Mouse (Mus musculus) C2C12 (cell line): ENCODE measurements around the gene Plxnb1. TPM values are rescaled to one million over a fixed set of nuclear protein-coding genes. Genes with fewer than 3 reads are reported as not detected.

ENCODE experiments used
- H3K27me3 ChIP-seq: one replicate; pipeline ENCODE4 v1.6.1; 2011; ENCODE audit not compliant: control insufficient read depth, insufficient read depth, insufficient read length
- H3K36me3 ChIP-seq: one replicate; pipeline ENCODE4 v1.6.1; 2011; ENCODE audit not compliant: control insufficient read depth, insufficient read depth
- H3K4me3 ChIP-seq: one replicate; pipeline ENCODE4 v1.5.1; 2011; ENCODE audit warnings: mild to moderate bottlenecking, control low read depth; ENCODE audit not compliant: poor library complexity, insufficient read depth, severe bottlenecking
- H3K79me2 ChIP-seq: one replicate; pipeline ENCODE4 v1.6.1; 2011; ENCODE audit not compliant: control insufficient read depth, insufficient read depth
- H3K79me3 ChIP-seq: one replicate; pipeline ENCODE4 v1.6.1; 2011; ENCODE audit warnings: low read depth, control low read depth
- H3ac ChIP-seq: one replicate; pipeline ENCODE3; 2011; ENCODE audit warnings: low read depth; ENCODE audit not compliant: control insufficient read depth, insufficient read length
- CEBPB ChIP-seq: IDR thresholded peaks from one replicate; pipeline ENCODE4 v1.6.1; 2011; ENCODE audit warnings: low read depth, mild to moderate bottlenecking, control low read depth, moderate library complexity
- CTCF ChIP-seq: IDR thresholded peaks from one replicate; pipeline ENCODE4 v1.5.1; 2011; ENCODE audit not compliant: control insufficient read depth, insufficient read depth, insufficient read length
- FOSL1 ChIP-seq: IDR thresholded peaks from one replicate; pipeline ENCODE4 v1.8.0; 2011; ENCODE audit warnings: mild to moderate bottlenecking, low read length; ENCODE audit not compliant: poor library complexity, insufficient read depth, severe bottlenecking
- MAX ChIP-seq: IDR thresholded peaks from one replicate; pipeline ENCODE4 v1.6.1; 2011; ENCODE audit warnings: mild to moderate bottlenecking, control low read depth
- MYOD1 ChIP-seq: IDR thresholded peaks from one replicate; pipeline ENCODE4 v1.6.1; 2011; ENCODE audit warnings: low read depth; ENCODE audit not compliant: control insufficient read depth, insufficient read length
- MYOG ChIP-seq: IDR thresholded peaks from one replicate; pipeline ENCODE4 v1.6.1; 2011; ENCODE audit not compliant: control insufficient read depth, insufficient read length; ENCODE audit errors: extremely low read depth
- USF1 ChIP-seq: IDR thresholded peaks from one replicate; pipeline ENCODE4 v1.6.1; 2011; ENCODE audit warnings: low read depth, mild to moderate bottlenecking, control low read depth, moderate library complexity
- polyA plus RNA-seq: library from polyadenylated mRNA; unstranded; fragments of >200 nt; fragmentation: generic; extraction: Trizol; gene quantifications from one replicate; pipeline ENCODE4 v1.2.1, GENCODE M21; 2012; ENCODE audit warnings: missing spikeins

Plxnb1 gene
- polyA plus RNA-seq, 1 experiment, result 9.1 TPM

- no peak for TF ChIP-seq CTCF
- no peak for TF ChIP-seq CEBPB
- no peak for TF ChIP-seq MYOD1
- TF ChIP-seq MAX, result no peak
- no peak for TF ChIP-seq USF1
- TF ChIP-seq FOSL1, result no peak
- TF ChIP-seq MYOG, result no peak
- Histone ChIP-seq H3K79me3 (no peaks in the 10 kb centered on the region), H3K4me3 (no peak overlapping the region), H3K27me3 (no peaks in the 10 kb centered on the region), H3ac (no peak overlapping the region), H3K79me2 (peaks cover 7% of the 10 kb centered on the region), H3K36me3 (peaks cover 18% of the 10 kb centered on the region)
These were observed 40.5 kb upstream of the Plxnb1 start for GRCm38 (mm10) chr9:109054712-109055111.

GRCm38 (mm10) chr9:109055271-109056030, 39.7 kb upstream of the Plxnb1 start:
- no peak overlapping the region for H3ac ChIP-seq
- no peaks in the 10 kb centered on the region for H3K27me3 ChIP-seq
- TF ChIP-seq USF1, result no peak
- TF ChIP-seq CEBPB, result no peak
- TF ChIP-seq MYOG, result no peak
- no peak for TF ChIP-seq MYOD1
- no peak for TF ChIP-seq CTCF
- TF ChIP-seq MAX, result no peak
- TF ChIP-seq FOSL1, result no peak
- H3K36me3 ChIP-seq, result peaks cover 18% of the 10 kb centered on the region
- no peaks in the 10 kb centered on the region for H3K79me3 ChIP-seq
- no peak overlapping the region for H3K4me3 ChIP-seq
- peaks cover 7% of the 10 kb centered on the region for H3K79me2 ChIP-seq

GRCm38 (mm10) chr9:109056081-109056690, 39.0 kb upstream of the Plxnb1 start:
- Histone ChIP-seq H3K79me3 (no peaks in the 10 kb centered on the region), H3K79me2 (peaks cover 7% of the 10 kb centered on the region), H3K27me3 (no peaks in the 10 kb centered on the region), H3ac (no peak overlapping the region), H3K4me3 (no peak overlapping the region), H3K36me3 (peaks cover 18% of the 10 kb centered on the region)
- TF ChIP-seq MYOD1 (no peak), MAX (no peak), USF1 (no peak), FOSL1 (no peak), MYOG (no peak), CTCF (no peak), CEBPB (no peak)

- peaks cover 18% of the 10 kb centered on the region for H3K36me3 ChIP-seq
- H3K79me3 ChIP-seq, result no peaks in the 10 kb centered on the region
- TF ChIP-seq CEBPB (no peak), FOSL1 (no peak), MAX (no peak), USF1 (no peak), MYOG (no peak), CTCF (no peak), MYOD1 (no peak)
- H3K4me3 ChIP-seq, result no peak overlapping the region
- peaks cover 7% of the 10 kb centered on the region for H3K79me2 ChIP-seq
- H3ac ChIP-seq, result no peak overlapping the region
- H3K27me3 ChIP-seq, result no peaks in the 10 kb centered on the region
These were observed 38.3 kb upstream of the Plxnb1 start for GRCm38 (mm10) chr9:109056916-109057315.

GRCm38 (mm10) chr9:109057543-109057942, 37.6 kb upstream of the Plxnb1 start:
- peaks cover 7% of the 10 kb centered on the region for H3K79me2 ChIP-seq
- H3K4me3 ChIP-seq, result no peak overlapping the region
- peaks cover 24% of the 10 kb centered on the region for H3K36me3 ChIP-seq
- H3K79me3 ChIP-seq, result no peaks in the 10 kb centered on the region
- no peak for TF ChIP-seq CEBPB
- no peak overlapping the region for H3ac ChIP-seq
- no peaks in the 10 kb centered on the region for H3K27me3 ChIP-seq
